Mouse (Mus musculus) bone marrow macrophage, adult 2 months (primary cell): Measurements from ENCODE around the gene Aoc1.

ENCODE experiments used
- CTCF ChIP-seq: IDR thresholded peaks from 2 replicates; pipeline ENCODE4 v1.5.1; 2012; ENCODE audit warnings: low read depth, mild to moderate bottlenecking, low read length, moderate library complexity
- POLR2A ChIP-seq: IDR thresholded peaks from 2 replicates; pipeline ENCODE4 v1.6.1; 2012; ENCODE audit warnings: mild to moderate bottlenecking, low read depth, low read length, borderline replicate concordance

DNA sequence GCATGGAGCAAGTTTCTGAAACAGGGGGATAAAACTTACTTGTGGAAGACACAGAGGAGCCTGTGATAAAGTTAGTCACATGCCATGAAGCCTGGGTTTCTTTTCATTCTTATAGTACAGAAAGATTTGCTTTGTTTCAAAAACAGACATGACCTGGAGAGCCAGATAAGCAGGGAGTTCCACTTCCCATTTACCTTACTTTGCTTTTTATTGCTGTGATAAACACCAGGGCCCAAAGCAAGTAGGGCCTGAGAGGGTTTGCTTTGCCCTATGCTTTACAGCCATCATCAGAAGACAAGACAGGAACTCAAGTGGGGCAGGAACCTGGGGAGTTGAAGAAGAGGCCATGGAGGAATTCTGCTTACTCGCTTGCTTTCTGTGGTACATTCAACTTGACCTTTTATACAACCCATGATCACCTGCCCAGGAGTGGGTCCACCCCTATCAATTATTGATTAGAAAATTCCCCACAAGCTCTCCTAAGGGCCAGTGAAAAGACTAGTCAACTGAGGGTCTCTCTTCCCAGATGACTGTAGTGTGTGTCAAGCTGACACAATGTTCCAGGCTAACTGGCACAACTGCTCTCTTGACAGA is 7.4 kb upstream of the Aoc1 start:
- TF ChIP-seq CTCF, result no peak
- TF ChIP-seq POLR2A, result no peak
